Mouse (Mus musculus) monocyte, adult 5-6 weeks (primary cell): ENCODE results near the gene Itgb3. TPM values are rescaled to one million over a fixed set of nuclear protein-coding genes. Genes with fewer than 3 reads are reported as not detected.

Experiments
- ATAC-seq: fragments of 153-309, 156-312 bp; replicated peaks from 2 replicates; pipeline ENCODE4 v1.8.0; 2017; ENCODE audit warnings: mild to moderate bottlenecking; ENCODE audit not compliant: low TSS enrichment, insufficient number of reproducible peaks, severe bottlenecking, poor library complexity, low FRiP score
- total RNA-seq: library from RNA; stranded (forward); fragments of 200-1000, 200-491, 200-594 nt; gene quantifications from 3 replicates; pipeline ENCODE4 v1.2.3, GENCODE M21; 2017

Itgb3 gene
- total RNA-seq, 1 experiment from 2014 or later = 24.2 TPM

DNA sequence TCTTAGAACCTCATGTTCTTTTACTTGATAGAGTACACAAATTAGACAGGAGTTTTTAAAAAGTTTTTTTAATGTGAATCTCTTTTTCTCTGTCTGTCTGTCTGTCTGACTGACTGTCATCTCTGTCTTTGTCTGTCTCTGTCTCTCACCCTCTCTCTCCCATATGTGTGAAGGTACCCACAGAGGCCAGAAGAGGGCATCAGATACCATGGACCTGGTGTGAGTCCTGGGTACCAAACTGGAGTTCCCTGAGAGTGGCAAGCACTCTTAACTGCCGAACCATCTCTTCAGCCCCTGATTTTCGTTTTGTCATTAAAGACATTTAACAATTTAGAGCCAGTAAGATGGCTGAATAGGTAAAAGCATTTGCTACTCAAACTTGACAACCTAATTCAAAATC lies 99.3 kb downstream of the Itgb3 start:
- ATAC-seq = no peak

Other genes with a start within 250 kb of the Itgb3 start
- 46.2 to 72.5 TPM (median 48.9 TPM) in 3 replicates for gene Kansl1, start 139.1 kb upstream of the Itgb3 start, total RNA-seq
- gene Cdc27, start 57.4 kb upstream of the Itgb3 start, total RNA-seq = 25.5 to 39.0 TPM (median 33.4 TPM) in 3 replicates
- 5.0 to 11.6 TPM (median 8.8 TPM) in 3 replicates for gene Myl4, start 57.3 kb upstream of the Itgb3 start, total RNA-seq
- not detected in 3 replicates for gene Gm11639, start 77.7 kb downstream of the Itgb3 start, total RNA-seq